Mouse (Mus musculus) heart, adult 9 months (tissue): Measurements from ENCODE around the gene Gm8374.
A peak's percentile ranks its signal among the peaks of the same experiment; 100 is the strongest.
"Not testable (repeated sequence)": the region's sequence is repeated elsewhere in the genome, so short reads cannot be mapped to it uniquely, and the experiment has no call there.

Source experiments
- DNase-seq, 2 experiments: peaks; one replicate each; pipeline ENCODE4 v3.0.0; 2022; ENCODE audit warnings: low spot score in 2 of 2

Gene Gm8374

GRCm38 (mm10) chr14:7365034-7365433 is at the start of gene Gm8374:
TSS of gene Gm8374 (minus strand) at chr14:7365134.
- not testable (repeated sequence) for DNase-seq

- not testable (repeated sequence) for DNase-seq
Observed at GRCm38 (mm10) chr14:7332295-7332694, 32.6 kb downstream of the Gm8374 start, which contains the start of gene Gm5797. TSS of gene Gm5797 (minus strand) at chr14:7332395.

GRCm38 (mm10) chr14:7315093-7315492 is 49.8 kb downstream of the Gm8374 start:
- DNase-seq = peak in 1 of 2 experiments; percentile 5

- peak; percentile 18 to 42 for DNase-seq
Observed at GRCm38 (mm10) chr14:7314661-7315060, 50.3 kb downstream of the Gm8374 start, which contains the start of gene Gm3739. TSS of gene Gm3739 (minus strand) at chr14:7315049.
